Mouse (Mus musculus): ENCODE data around the gene Snap47. TPM values are rescaled to one million over a fixed set of nuclear protein-coding genes. Genes with fewer than 3 reads are reported as not detected.
"Not testable (repeated sequence)": the region's sequence is repeated elsewhere in the genome, so short reads cannot be mapped to it uniquely, and the experiment has no call there.

Snap47 gene
- polyA plus RNA-seq, 1 experiment from 2014 or later = 558 TPM

GRCm38 (mm10) chr11:59389617-59390016 is 61.4 kb downstream of the Snap47 start:
- no peak for ATAC-seq (ENCODE audit: low FRiP score, low read depth)
- whole genome bisulfite sequencing = 65% methylated on average over 4 of the region's 4 CpGs

GRCm38 (mm10) chr11:59388806-59389205 is 62.2 kb downstream of the Snap47 start:
- H3K27ac ChIP-seq (replicated peaks) = no peak overlapping the region
- 78% methylated on average over 4 of the region's 4 CpGs for WGBS
- H3K27me3 ChIP-seq = no peaks in the 10 kb centered on the region
- ATAC-seq (ENCODE audit: low FRiP score, low read depth) = no peak
- H3K36me3 ChIP-seq = no peaks in the 10 kb centered on the region
- H3K9me3 ChIP-seq = no peaks in the 10 kb centered on the region
- no peak overlapping the region for H3K4me2 ChIP-seq
- no peak overlapping the region for H3K9ac ChIP-seq
- H3K4me3 ChIP-seq = no peak overlapping the region
- H3K4me1 ChIP-seq (replicated peaks) = peaks cover 3% of the 10 kb centered on the region; the same call in 1 of the 2 replicates

More at GRCm38 (mm10) chr11:59389617-59390016, 61.4 kb downstream of the Snap47 start:
- Histone ChIP-seq H3K36me3 (no peaks in the 10 kb centered on the region), H3K27me3 (no peaks in the 10 kb centered on the region), H3K4me1 (replicated peaks) (peaks cover 3% of the 10 kb centered on the region; the same call in 1 of the 2 replicates), H3K4me2 (no peak overlapping the region), H3K4me3 (no peak overlapping the region), H3K9ac (no peak overlapping the region), H3K9me3 (no peaks in the 10 kb centered on the region), H3K27ac (replicated peaks) (no peak overlapping the region)

- Histone ChIP-seq H3K4me1 (replicated peaks) (peaks cover 3% of the 10 kb centered on the region; the same call in 1 of the 2 replicates), H3K4me3 (no peak overlapping the region), H3K36me3 (no peaks in the 10 kb centered on the region), H3K9me3 (no peaks in the 10 kb centered on the region), H3K4me2 (no peak overlapping the region), H3K9ac (no peak overlapping the region), H3K27me3 (no peaks in the 10 kb centered on the region), H3K27ac (replicated peaks) (no peak overlapping the region)
- ATAC-seq (ENCODE audit: low FRiP score, low read depth) = no peak
- WGBS = 90% methylated on average over 4 of the region's 4 CpGs
Measured at GRCm38 (mm10) chr11:59387471-59387870, 63.5 kb downstream of the Snap47 start.

GRCm38 (mm10) chr11:59385123-59385522 is 65.9 kb downstream of the Snap47 start:
- ATAC-seq (ENCODE audit: low FRiP score, low read depth) = no peak
- no peak overlapping the region for H3K4me3 ChIP-seq
- H3K4me2 ChIP-seq = no peak overlapping the region
- H3K36me3 ChIP-seq = no peaks in the 10 kb centered on the region
- no peaks in the 10 kb centered on the region; the same call in 1 of the 2 replicates for H3K4me1 ChIP-seq (replicated peaks)
- H3K27ac ChIP-seq (replicated peaks) = no peak overlapping the region
- no peak overlapping the region for H3K9ac ChIP-seq
- 16% methylated on average over 8 of the region's 8 CpGs for WGBS
- H3K9me3 ChIP-seq = no peaks in the 10 kb centered on the region
- H3K27me3 ChIP-seq = no peaks in the 10 kb centered on the region

- Histone ChIP-seq H3K9me3 (no peaks in the 10 kb centered on the region), H3K36me3 (no peaks in the 10 kb centered on the region), H3K9ac (no peak overlapping the region), H3K27ac (replicated peaks) (no peak overlapping the region), H3K4me1 (replicated peaks) (no peaks in the 10 kb centered on the region; the same call in 1 of the 2 replicates), H3K4me2 (no peak overlapping the region), H3K4me3 (no peak overlapping the region), H3K27me3 (no peaks in the 10 kb centered on the region)
- no peak for ATAC-seq (ENCODE audit: low FRiP score, low read depth)
- 48% methylated on average over 7 of the region's 7 CpGs for WGBS
Measured at GRCm38 (mm10) chr11:59384441-59384959, 66.5 kb downstream of the Snap47 start.

- Histone ChIP-seq H3K9ac (no peak overlapping the region), H3K27ac (replicated peaks) (no peak overlapping the region), H3K4me2 (no peak overlapping the region), H3K9me3 (no peaks in the 10 kb centered on the region), H3K27me3 (no peaks in the 10 kb centered on the region), H3K4me1 (replicated peaks) (no peaks in the 10 kb centered on the region), H3K36me3 (no peaks in the 10 kb centered on the region), H3K4me3 (no peak overlapping the region)
- no peak for ATAC-seq (ENCODE audit: low FRiP score, low read depth)
Measured at GRCm38 (mm10) chr11:59379547-59379946, 71.4 kb downstream of the Snap47 start.

GRCm38 (mm10) chr11:59377999-59378398 is 73.0 kb downstream of the Snap47 start:
- no peaks in the 10 kb centered on the region for H3K36me3 ChIP-seq
- 82% methylated on average over 3 of the region's 3 CpGs for WGBS
- no peaks in the 10 kb centered on the region for H3K9me3 ChIP-seq
- H3K27ac ChIP-seq (replicated peaks) = no peak overlapping the region
- H3K4me1 ChIP-seq (replicated peaks) = no peaks in the 10 kb centered on the region
- no peak overlapping the region for H3K4me2 ChIP-seq
- no peaks in the 10 kb centered on the region for H3K27me3 ChIP-seq
- H3K4me3 ChIP-seq = no peak overlapping the region
- no peak for ATAC-seq (ENCODE audit: low FRiP score, low read depth)
- H3K9ac ChIP-seq = no peak overlapping the region

GRCm38 (mm10) chr11:59375475-59375874 is 75.5 kb downstream of the Snap47 start, which contains the start of gene Prss38:
TSS of gene Prss38 (minus strand) at chr11:59375657.
- Histone ChIP-seq H3K27me3 (no peaks in the 10 kb centered on the region), H3K27ac (replicated peaks) (no peak within 1 kb of the TSS), H3K4me1 (replicated peaks) (no peaks in the 10 kb centered on the region), H3K36me3 (no peaks in the 10 kb centered on the region), H3K4me2 (no peak within 1 kb of the TSS), H3K9ac (no peak within 1 kb of the TSS), H3K9me3 (no peaks in the 10 kb centered on the region), H3K4me3 (no peak within 1 kb of the TSS)
- no peak for ATAC-seq (ENCODE audit: low FRiP score, low read depth)
- 80% methylated on average over 16 of the region's 16 CpGs for WGBS

- WGBS = 81% methylated on average over 11 of the region's 11 CpGs
- no peaks in the 10 kb centered on the region for H3K36me3 ChIP-seq
- H3K27me3 ChIP-seq = no peaks in the 10 kb centered on the region
- no peaks in the 10 kb centered on the region for H3K9me3 ChIP-seq
- no peak overlapping the region for H3K4me3 ChIP-seq
- no peak overlapping the region for H3K4me2 ChIP-seq
- H3K27ac ChIP-seq (replicated peaks) = no peak overlapping the region
- no peak overlapping the region for H3K9ac ChIP-seq
- no peak for ATAC-seq (ENCODE audit: low FRiP score, low read depth)
- H3K4me1 ChIP-seq (replicated peaks) = peaks cover 10% of the 10 kb centered on the region; the same call in 1 of the 2 replicates
Measured at GRCm38 (mm10) chr11:59369848-59370247, 81.1 kb downstream of the Snap47 start.

GRCm38 (mm10) chr11:59367955-59368354 is 83.0 kb downstream of the Snap47 start:
- H3K9me3 ChIP-seq; H3K4me1 ChIP-seq (replicated peaks); H3K27me3 ChIP-seq; ATAC-seq (ENCODE audit: low FRiP score, low read depth); H3K4me2 ChIP-seq; H3K27ac ChIP-seq (replicated peaks); H3K4me3 ChIP-seq; H3K36me3 ChIP-seq; H3K9ac ChIP-seq: not testable (repeated sequence)
- WGBS = 89% methylated on average over 4 of the region's 4 CpGs

GRCm38 (mm10) chr11:59366633-59367032 is 84.4 kb downstream of the Snap47 start:
- Histone ChIP-seq H3K9me3 (no peaks in the 10 kb centered on the region), H3K4me3 (no peak overlapping the region), H3K36me3 (no peaks in the 10 kb centered on the region), H3K4me1 (replicated peaks) (peaks cover 10% of the 10 kb centered on the region; the same call in 1 of the 2 replicates), H3K4me2 (no peak overlapping the region), H3K9ac (no peak overlapping the region), H3K27me3 (no peaks in the 10 kb centered on the region), H3K27ac (replicated peaks) (no peak overlapping the region; the same call in 1 of the 2 replicates)
- no peak for ATAC-seq (ENCODE audit: low FRiP score, low read depth)
- 26% methylated on average over 3 of the region's 3 CpGs for WGBS

- Histone ChIP-seq H3K4me1 (replicated peaks) (peaks cover 10% of the 10 kb centered on the region; the same call in 1 of the 2 replicates), H3K36me3 (no peaks in the 10 kb centered on the region), H3K27me3 (no peaks in the 10 kb centered on the region), H3K27ac (replicated peaks) (no peak overlapping the region), H3K4me2 (no peak overlapping the region), H3K4me3 (no peak overlapping the region), H3K9ac (no peak overlapping the region), H3K9me3 (no peaks in the 10 kb centered on the region)
- WGBS = 35% methylated on average over 3 of the region's 3 CpGs
- no peak for ATAC-seq (ENCODE audit: low FRiP score, low read depth)
Measured at GRCm38 (mm10) chr11:59366031-59366430, 85.0 kb downstream of the Snap47 start.

GRCm38 (mm10) chr11:59364417-59364816 is 86.6 kb downstream of the Snap47 start:
- Histone ChIP-seq H3K4me1 (replicated peaks) (peaks cover 10% of the 10 kb centered on the region; the same call in 1 of the 2 replicates), H3K27me3 (no peaks in the 10 kb centered on the region), H3K36me3 (no peaks in the 10 kb centered on the region), H3K27ac (replicated peaks) (no peak overlapping the region), H3K4me3 (no peak overlapping the region), H3K9ac (no peak overlapping the region), H3K4me2 (no peak overlapping the region), H3K9me3 (no peaks in the 10 kb centered on the region)
- ATAC-seq (ENCODE audit: low FRiP score, low read depth) = no peak
- 62% methylated on average over 3 of the region's 3 CpGs for WGBS
